Mouse (Mus musculus) lung, postnatal 0 days (tissue): ENCODE data around the gene Gdpgp1. TPM values are rescaled to one million over a fixed set of nuclear protein-coding genes. Genes with fewer than 3 reads are reported as not detected.

Source experiments
- ATAC-seq: fragments of 200-750 bp; cut with Nextera tagmentation; 2 replicates; pipeline ENCODE4 v1.8.0; 2017; ENCODE audit warnings: moderate library complexity
- DNase-seq: peaks from one replicate; pipeline ENCODE4 v3.0.0-alpha.2; 2016; ENCODE audit warnings: low spot score
- H3K27ac ChIP-seq: fragments of 300-500 bp; sonication (generic); 2 replicates; pipeline ENCODE4 v1.5.1; 2014; ENCODE audit warnings: antibody characterized with exemption, mild to moderate bottlenecking, low read length, mixed read lengths
- H3K27me3 ChIP-seq: fragments of 300-500 bp; sonication (generic); replicated peaks from 2 replicates; pipeline ENCODE4 v1.6.1; 2014; ENCODE audit warnings: low read length, mixed read lengths; ENCODE audit not compliant: insufficient read depth
- H3K36me3 ChIP-seq: fragments of 300-500 bp; sonication (generic); 2 replicates; pipeline ENCODE4 v1.6.1; 2014; ENCODE audit warnings: low read length, mixed read lengths; ENCODE audit not compliant: insufficient read depth
- H3K4me1 ChIP-seq: fragments of 300-500 bp; sonication (generic); 2 replicates; pipeline ENCODE4 v1.6.1; 2014; ENCODE audit warnings: antibody characterized with exemption, low read depth, low read length, mixed read lengths; ENCODE audit not compliant: insufficient read depth
- H3K4me2 ChIP-seq: fragments of 300-500 bp; sonication (generic); replicated peaks from 2 replicates; pipeline ENCODE4 v1.6.1; 2014; ENCODE audit warnings: low read depth, mild to moderate bottlenecking, low read length, moderate library complexity, mixed read lengths
- H3K4me3 ChIP-seq: fragments of 300-500 bp; sonication (generic); 2 replicates; pipeline ENCODE4 v1.5.1; 2014; ENCODE audit warnings: low read depth, low read length
- H3K9ac ChIP-seq: fragments of 300-500 bp; sonication (generic); replicated peaks from 2 replicates; pipeline ENCODE4 v1.6.1; 2014; ENCODE audit warnings: low read depth, mild to moderate bottlenecking
- H3K9me3 ChIP-seq: fragments of 300-500 bp; sonication (generic); 2 replicates; pipeline ENCODE4 v1.6.1; 2016; ENCODE audit warnings: low read length, mixed read lengths
- CTCF ChIP-seq: IDR thresholded peaks from 2 replicates; pipeline ENCODE4 v1.5.1; 2016; ENCODE audit warnings: antibody characterized with exemption, mild to moderate bottlenecking
- EP300 ChIP-seq: IDR thresholded peaks from 2 replicates; pipeline ENCODE4 v1.6.1; 2016; ENCODE audit warnings: antibody characterized with exemption, mild to moderate bottlenecking, control low read depth
- WGBS: fragments of 180-500 bp; shearing (Covaris S2); extraction: QIAGEN DNeasy Blood & Tissue Kit; methylation state at CpG from one replicate; pipeline ENCODE4 v1.1.7; 2014; 5-methylcytosine and 5-hydroxymethylcytosine counted together
- polyA plus RNA-seq: library from polyadenylated mRNA; unstranded; fragments of >200 nt; fragmentation: Nextera tagmentation; extraction: Ambion mirVana; gene quantifications from 2 replicates; pipeline ENCODE4 v1.2.1, GENCODE M21; 2015

Gdpgp1 gene
- polyA plus RNA-seq, 1 experiment from 2014 or later, result 2.8 TPM

DNA sequence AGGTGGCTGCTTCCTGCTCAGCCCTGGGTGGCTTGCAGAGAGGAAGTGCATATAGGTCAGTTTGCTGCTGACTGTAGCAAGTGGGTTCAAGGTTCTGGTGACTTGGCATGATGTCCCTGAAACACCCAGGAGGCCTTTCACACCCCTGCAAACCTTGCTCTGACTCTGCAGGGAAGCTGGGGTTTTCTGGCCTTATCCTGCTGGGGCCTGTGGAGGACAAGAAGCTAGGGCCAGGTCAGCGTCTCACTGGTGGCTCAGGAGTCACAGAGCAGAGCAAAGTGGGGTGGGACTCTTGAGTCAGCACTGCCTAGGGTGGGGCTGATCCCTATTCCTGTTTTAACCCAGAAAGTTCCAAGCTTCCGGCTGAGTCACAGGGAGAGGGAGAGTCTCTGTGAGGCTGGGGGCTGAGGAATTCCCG, 25.3 kb upstream of the Gdpgp1 start:
- WGBS, result 43% methylated on average over 3 of the region's 3 CpGs
- Histone ChIP-seq H3K36me3 (no peaks in the 10 kb centered on the region), H3K27ac (peak overlapping the region; percentile 83), H3K9ac (no peak overlapping the region), H3K4me1 (peaks cover 34% of the 10 kb centered on the region), H3K4me2 (peak overlapping the region; percentile 12; the same call in 1 of the 2 replicates), H3K27me3 (no peaks in the 10 kb centered on the region), H3K4me3 (no peak overlapping the region), H3K9me3 (no peaks in the 10 kb centered on the region)
- TF ChIP-seq EP300, result no peak
- TF ChIP-seq CTCF, result no peak
- peak; percentile 62 for DNase-seq
- peak; percentile 18; the same call in 1 of the 2 replicates for ATAC-seq

DNA sequence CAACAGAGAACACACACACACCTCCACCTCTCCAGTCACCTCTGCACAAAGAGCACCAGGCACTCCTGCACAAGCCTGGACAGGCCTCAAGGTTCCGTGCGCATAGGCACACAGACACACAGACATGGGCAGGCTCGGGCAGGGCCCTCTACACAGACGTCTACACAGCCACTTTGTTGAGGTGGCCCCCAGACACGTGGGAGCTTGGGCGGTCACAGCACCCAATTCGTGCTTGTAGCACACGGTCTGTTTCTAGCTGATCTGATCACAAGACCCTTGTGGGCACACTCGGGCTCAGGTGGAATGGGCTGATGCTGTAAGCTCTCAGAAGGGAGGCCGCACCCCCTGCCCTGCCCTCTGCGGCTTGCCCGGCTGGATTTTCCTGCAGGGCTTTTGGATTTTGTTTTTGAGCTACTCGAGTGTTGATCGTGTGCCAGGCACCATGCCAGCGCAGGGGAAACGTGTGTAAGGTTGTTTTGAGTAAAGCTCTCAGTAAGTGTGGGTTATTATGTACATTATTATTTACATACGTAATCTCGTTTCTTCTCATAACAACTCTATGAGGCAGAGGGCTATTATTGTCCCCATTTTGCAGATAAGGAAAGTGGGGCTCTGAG, 24.5 kb upstream of the Gdpgp1 start:
- H3K9ac ChIP-seq, result no peak overlapping the region
- no peaks in the 10 kb centered on the region for H3K9me3 ChIP-seq
- peak; percentile 83 for DNase-seq
- peak overlapping the region; percentile 83 for H3K27ac ChIP-seq
- TF ChIP-seq CTCF, result no peak
- TF ChIP-seq EP300, result peak; percentile 78
- H3K4me1 ChIP-seq, result peaks cover 34% of the 10 kb centered on the region
- no peak overlapping the region for H3K4me3 ChIP-seq
- WGBS, result 42% methylated on average over 18 of the region's 18 CpGs
- no peaks in the 10 kb centered on the region for H3K36me3 ChIP-seq
- no peaks in the 10 kb centered on the region for H3K27me3 ChIP-seq
- peak overlapping the region; percentile 12 for H3K4me2 ChIP-seq
- peak; percentile 78 for ATAC-seq

DNA sequence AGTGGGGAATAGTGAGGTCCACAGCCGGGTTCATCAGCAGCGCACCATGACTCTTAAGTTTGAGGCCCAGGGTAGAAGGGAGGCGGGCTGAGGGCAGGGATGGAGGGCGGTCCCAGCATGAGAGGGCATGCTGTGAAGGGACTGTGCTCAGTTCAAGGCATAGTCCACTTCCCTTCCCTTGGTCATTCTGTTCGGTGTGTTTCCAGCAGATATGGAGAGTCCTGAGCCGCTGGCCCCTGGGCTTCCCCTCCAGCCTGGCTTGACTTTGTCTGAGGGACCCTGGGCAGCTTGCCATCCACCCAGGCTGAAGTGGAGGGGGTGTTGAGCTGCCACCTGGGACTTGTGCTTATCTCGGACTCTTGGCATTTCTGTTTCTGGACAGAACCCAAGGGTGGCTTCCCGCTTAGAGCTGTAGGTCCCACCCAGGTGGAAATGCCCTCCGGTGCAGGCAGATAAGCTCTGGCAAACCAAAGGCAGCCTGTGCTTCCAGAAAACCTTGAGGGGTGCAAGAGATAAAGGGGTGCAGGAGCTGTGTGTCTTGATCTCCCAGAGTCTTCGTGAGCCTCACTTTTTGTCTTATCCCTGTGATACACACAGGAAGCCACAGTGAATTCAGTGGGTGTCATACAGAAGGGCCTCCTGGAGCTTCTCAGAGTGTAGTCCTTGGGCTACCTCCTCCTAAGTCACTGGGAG, 23.8 kb upstream of the Gdpgp1 start:
- WGBS, result 29% methylated on average over 10 of the region's 10 CpGs
- DNase-seq, result peak; percentile 89
- Histone ChIP-seq H3K4me3 (no peak overlapping the region), H3K9me3 (no peaks in the 10 kb centered on the region), H3K36me3 (no peaks in the 10 kb centered on the region), H3K27ac (peak overlapping the region; percentile 83), H3K27me3 (no peaks in the 10 kb centered on the region), H3K9ac (no peak overlapping the region), H3K4me1 (peaks cover 34% of the 10 kb centered on the region), H3K4me2 (peak overlapping the region; percentile 34)
- ATAC-seq, result peak; percentile 84
- TF ChIP-seq CTCF, result no peak
- TF ChIP-seq EP300, result peak; percentile 66

DNA sequence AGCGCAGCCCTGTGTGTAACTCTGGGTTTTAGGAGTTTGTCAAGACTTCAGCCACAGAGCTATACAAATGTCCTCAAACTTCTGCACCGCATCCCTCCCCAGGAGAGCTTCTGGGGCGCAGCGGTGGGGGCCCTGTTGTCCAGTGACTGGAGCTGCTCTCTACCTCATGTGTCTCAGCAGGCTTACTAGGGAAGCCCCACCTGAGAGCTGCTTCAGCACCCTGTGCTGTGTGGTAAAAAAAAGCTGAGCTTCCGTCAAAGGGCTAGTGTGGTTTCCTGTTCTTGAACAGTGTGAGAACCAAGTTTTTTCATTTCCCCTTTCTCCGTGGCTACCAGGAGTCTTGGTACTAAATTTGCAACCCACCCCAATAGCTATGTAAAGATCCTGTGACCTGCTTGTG, 23.0 kb upstream of the Gdpgp1 start:
- Histone ChIP-seq H3K4me3 (no peak overlapping the region), H3K9me3 (no peaks in the 10 kb centered on the region), H3K9ac (no peak overlapping the region), H3K4me1 (peaks cover 34% of the 10 kb centered on the region), H3K27ac (peak overlapping the region; percentile 83), H3K4me2 (peak overlapping the region; percentile 34; the same call in 1 of the 2 replicates), H3K27me3 (no peaks in the 10 kb centered on the region), H3K36me3 (no peaks in the 10 kb centered on the region)
- WGBS, result 48% methylated on average over 6 of the region's 6 CpGs
- no peak for TF ChIP-seq CTCF
- TF ChIP-seq EP300, result no peak
- DNase-seq (peak; percentile 47), ATAC-seq (no peak)

DNA sequence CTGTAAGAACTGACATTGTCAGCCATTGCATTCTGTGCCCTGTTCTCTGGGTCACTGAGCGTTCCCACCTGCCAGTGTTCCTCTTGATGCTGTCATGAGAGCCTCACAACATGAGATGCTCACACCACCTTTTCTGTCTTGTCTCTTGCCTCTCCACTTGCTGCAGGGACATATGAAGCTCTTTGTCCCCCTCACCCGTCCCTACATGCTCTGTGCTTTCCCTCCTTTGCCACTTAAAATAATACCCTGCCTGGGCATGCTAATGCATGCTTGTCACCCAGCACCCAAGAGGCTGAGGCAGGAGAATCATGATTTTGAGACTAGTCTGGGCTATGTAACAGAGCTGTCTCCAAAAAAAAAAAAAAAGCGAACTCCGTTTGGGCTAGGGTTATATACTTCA, 21.7 kb upstream of the Gdpgp1 start:
- Histone ChIP-seq H3K27ac (no peak overlapping the region), H3K4me2 (no peak overlapping the region), H3K4me1 (peaks cover 33% of the 10 kb centered on the region), H3K27me3 (no peaks in the 10 kb centered on the region), H3K36me3 (no peaks in the 10 kb centered on the region), H3K9ac (no peak overlapping the region), H3K9me3 (no peaks in the 10 kb centered on the region), H3K4me3 (no peak overlapping the region)
- TF ChIP-seq CTCF, result no peak
- 89% methylated on average over 4 of the region's 4 CpGs for WGBS
- DNase-seq (no peak), ATAC-seq (no peak)

DNA sequence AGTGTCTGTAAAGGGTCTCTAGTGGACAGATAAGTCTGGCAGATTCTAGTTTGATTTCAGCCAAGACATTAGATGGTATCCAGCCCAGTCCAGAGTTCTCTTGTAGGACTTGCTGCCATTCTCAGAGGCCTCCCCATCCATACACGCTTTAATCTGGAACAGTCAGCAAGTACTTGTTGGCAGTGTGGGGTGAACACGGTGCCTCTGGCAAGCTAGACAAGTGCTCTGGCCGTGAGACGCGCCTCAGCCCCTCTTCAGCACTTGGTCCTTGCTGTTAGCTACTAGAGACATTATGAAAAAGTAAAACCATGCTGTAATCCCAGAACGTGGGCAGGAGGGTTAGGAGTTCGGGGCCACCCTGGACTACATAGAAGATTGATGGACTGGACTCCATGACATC, 19.1 kb upstream of the Gdpgp1 start:
- ATAC-seq (no peak), DNase-seq (no peak)
- no peak overlapping the region for H3K4me3 ChIP-seq
- H3K4me2 ChIP-seq, result no peak overlapping the region
- TF ChIP-seq CTCF (no peak), EP300 (no peak)
- H3K36me3 ChIP-seq, result no peaks in the 10 kb centered on the region
- H3K9me3 ChIP-seq, result no peaks in the 10 kb centered on the region
- H3K27me3 ChIP-seq, result no peaks in the 10 kb centered on the region
- no peak overlapping the region for H3K27ac ChIP-seq
- WGBS, result 78% methylated on average over 7 of the region's 7 CpGs
- peaks cover 11% of the 10 kb centered on the region; the same call in 1 of the 2 replicates for H3K4me1 ChIP-seq
- H3K9ac ChIP-seq, result no peak overlapping the region
